Mouse (Mus musculus) limb, embryonic 12.5 days (tissue): ENCODE measurements at regions not wholly inside any gene's neighbourhood (a gene's known extent, or its start where the extent isn't known, plus 50 kb on each side); places are given as distances from the start of the nearest gene placed in this dataset.
"Not testable (repeated sequence)": the region's sequence is repeated elsewhere in the genome, so short reads cannot be mapped to it uniquely, and the experiment has no call there.

Source experiments
- ATAC-seq: fragments of 200-750 bp; cut with Nextera tagmentation; 2 replicates; pipeline ENCODE4 v1.8.0; 2017; ENCODE audit warnings: low read depth, moderate TSS enrichment; ENCODE audit not compliant: insufficient number of reproducible peaks, insufficient read depth, low FRiP score, low TSS enrichment
- H3K27ac ChIP-seq: fragments of 300-500 bp; sonication (generic); 2 replicates; pipeline ENCODE4 v1.5.1; 2016; ENCODE audit warnings: mild to moderate bottlenecking, moderate library complexity
- H3K27me3 ChIP-seq: fragments of 300-500 bp; sonication (generic); 2 replicates; pipeline ENCODE4 v1.6.1; 2016; ENCODE audit warnings: mild to moderate bottlenecking, moderate library complexity
- H3K36me3 ChIP-seq: fragments of 300-500 bp; sonication (generic); 2 replicates; pipeline ENCODE4 v1.6.1; 2016; ENCODE audit warnings: mild to moderate bottlenecking, moderate library complexity
- H3K4me1 ChIP-seq: fragments of 300-500 bp; sonication (generic); replicated peaks from 2 replicates; pipeline ENCODE4 v1.6.1; 2016
- H3K4me2 ChIP-seq: fragments of 300-500 bp; sonication (generic); 2 replicates; pipeline ENCODE4 v1.6.1; 2016; ENCODE audit warnings: mild to moderate bottlenecking, moderate library complexity
- H3K4me3 ChIP-seq: fragments of 300-500 bp; sonication (generic); replicated peaks from 2 replicates; pipeline ENCODE4 v1.5.1; 2016; ENCODE audit warnings: mild to moderate bottlenecking
- H3K9ac ChIP-seq: fragments of 300-500 bp; sonication (generic); replicated peaks from 2 replicates; pipeline ENCODE4 v1.6.1; 2016; ENCODE audit warnings: mild to moderate bottlenecking, moderate library complexity
- H3K9me3 ChIP-seq: fragments of 300-500 bp; sonication (generic); 2 replicates; pipeline ENCODE4 v1.6.1; 2016; ENCODE audit warnings: mild to moderate bottlenecking, moderate library complexity
- WGBS: fragments of 180-500 bp; shearing (Covaris S2); methylation state at CpG from one replicate; pipeline ENCODE4 v1.1.7; 2016; 5-methylcytosine and 5-hydroxymethylcytosine counted together

GRCm38 (mm10) chr15:96791306-96791705 is 91.8 kb upstream of the Slc38a2 start:
- Histone ChIP-seq H3K4me3 (no peak overlapping the region), H3K27me3 (no peaks in the 10 kb centered on the region), H3K4me2 (no peak overlapping the region), H3K9me3 (no peaks in the 10 kb centered on the region), H3K4me1 (0 out of 2 replicates have a peak, but pooled peaks cover 6% of the 10 kb centered on the region), H3K27ac (no peak overlapping the region), H3K36me3 (no peaks in the 10 kb centered on the region), H3K9ac (no peak overlapping the region)
- 76% methylated on average over 6 of the region's 6 CpGs for WGBS
- no peak for ATAC-seq

GRCm38 (mm10) chr15:96787921-96788320 is 88.4 kb upstream of the Slc38a2 start:
- WGBS, result 89% methylated on average over 2 of the region's 2 CpGs
- H3K27me3 ChIP-seq, H3K4me2 ChIP-seq, H3K4me3 ChIP-seq, H3K9ac ChIP-seq, H3K27ac ChIP-seq, ATAC-seq, H3K36me3 ChIP-seq, H3K9me3 ChIP-seq, H3K4me1 ChIP-seq: not testable (repeated sequence)

- no peaks in the 10 kb centered on the region for H3K9me3 ChIP-seq
- H3K36me3 ChIP-seq, result no peaks in the 10 kb centered on the region
- H3K4me2 ChIP-seq, result no peak overlapping the region
- no peak overlapping the region for H3K27ac ChIP-seq
- H3K27me3 ChIP-seq, result no peaks in the 10 kb centered on the region
- 92% methylated on average over 7 of the region's 7 CpGs for WGBS
- H3K9ac ChIP-seq, result no peak overlapping the region
- no peaks in the 10 kb centered on the region for H3K4me1 ChIP-seq
- H3K4me3 ChIP-seq, result no peak overlapping the region
- no peak for ATAC-seq
Observed at GRCm38 (mm10) chr15:96784578-96784977, 85.0 kb upstream of the Slc38a2 start.

GRCm38 (mm10) chr15:96781560-96781959 is 82.0 kb upstream of the Slc38a2 start:
- Histone ChIP-seq H3K4me1 (no peaks in the 10 kb centered on the region), H3K36me3 (no peaks in the 10 kb centered on the region), H3K9me3 (no peaks in the 10 kb centered on the region), H3K4me2 (no peak overlapping the region), H3K4me3 (no peak overlapping the region), H3K9ac (no peak overlapping the region), H3K27me3 (no peaks in the 10 kb centered on the region), H3K27ac (no peak overlapping the region)
- WGBS, result 73% methylated on average over 5 of the region's 5 CpGs
- no peak for ATAC-seq

GRCm38 (mm10) chr15:96780606-96781005 is 81.1 kb upstream of the Slc38a2 start:
- H3K4me3 ChIP-seq, result no peak overlapping the region
- H3K36me3 ChIP-seq, result no peaks in the 10 kb centered on the region
- H3K9me3 ChIP-seq, result no peaks in the 10 kb centered on the region
- no peak overlapping the region for H3K4me2 ChIP-seq
- H3K4me1 ChIP-seq, result no peaks in the 10 kb centered on the region
- H3K27ac ChIP-seq, result no peak overlapping the region
- no peak overlapping the region for H3K9ac ChIP-seq
- no peak for ATAC-seq
- no peaks in the 10 kb centered on the region for H3K27me3 ChIP-seq
- 81% methylated on average over 5 of the region's 5 CpGs for WGBS

GRCm38 (mm10) chr15:96779358-96779757 is 79.8 kb upstream of the Slc38a2 start:
- ATAC-seq, result no peak
- H3K9me3 ChIP-seq, result no peaks in the 10 kb centered on the region
- WGBS, result 89% methylated on average over 7 of the region's 7 CpGs
- H3K36me3 ChIP-seq, result no peaks in the 10 kb centered on the region
- H3K4me1 ChIP-seq, result no peaks in the 10 kb centered on the region
- H3K9ac ChIP-seq, result no peak overlapping the region
- no peak overlapping the region for H3K4me2 ChIP-seq
- H3K27ac ChIP-seq, result no peak overlapping the region
- H3K4me3 ChIP-seq, result no peak overlapping the region
- no peaks in the 10 kb centered on the region for H3K27me3 ChIP-seq

GRCm38 (mm10) chr15:96778321-96778926 is 78.9 kb upstream of the Slc38a2 start:
- H3K9me3 ChIP-seq, result no peaks in the 10 kb centered on the region
- ATAC-seq, result no peak
- WGBS, result 93% methylated on average over 15 of the region's 15 CpGs
- no peaks in the 10 kb centered on the region for H3K27me3 ChIP-seq
- H3K9ac ChIP-seq, result no peak overlapping the region
- no peak overlapping the region for H3K27ac ChIP-seq
- no peaks in the 10 kb centered on the region for H3K4me1 ChIP-seq
- H3K4me2 ChIP-seq, result no peak overlapping the region
- no peaks in the 10 kb centered on the region for H3K36me3 ChIP-seq
- no peak overlapping the region for H3K4me3 ChIP-seq

- no peaks in the 10 kb centered on the region for H3K36me3 ChIP-seq
- H3K9ac ChIP-seq, result no peak overlapping the region
- WGBS, result 82% methylated on average over 9 of the region's 9 CpGs
- no peak overlapping the region for H3K27ac ChIP-seq
- no peak overlapping the region for H3K4me2 ChIP-seq
- no peak for ATAC-seq
- no peaks in the 10 kb centered on the region for H3K4me1 ChIP-seq
- no peak overlapping the region for H3K4me3 ChIP-seq
- H3K27me3 ChIP-seq, result no peaks in the 10 kb centered on the region
- H3K9me3 ChIP-seq, result no peaks in the 10 kb centered on the region
Observed at GRCm38 (mm10) chr15:96776476-96777075, 77.0 kb upstream of the Slc38a2 start.

GRCm38 (mm10) chr15:96775129-96775528 is 75.6 kb upstream of the Slc38a2 start:
- Histone ChIP-seq H3K9ac (no peak overlapping the region), H3K9me3 (no peaks in the 10 kb centered on the region), H3K4me1 (0 out of 2 replicates have a peak, but pooled peaks cover 3% of the 10 kb centered on the region), H3K4me3 (no peak overlapping the region), H3K27ac (no peak overlapping the region), H3K36me3 (no peaks in the 10 kb centered on the region), H3K27me3 (no peaks in the 10 kb centered on the region), H3K4me2 (no peak overlapping the region)
- 83% methylated on average over 5 of the region's 5 CpGs for WGBS
- ATAC-seq, result no peak

GRCm38 (mm10) chr15:96774664-96775063 is 75.1 kb upstream of the Slc38a2 start:
- Histone ChIP-seq H3K4me1 (peaks cover 3% of the 10 kb centered on the region; the same call in 1 of the 2 replicates), H3K4me2 (no peak overlapping the region), H3K9ac (no peak overlapping the region), H3K4me3 (no peak overlapping the region), H3K9me3 (no peaks in the 10 kb centered on the region), H3K27ac (no peak overlapping the region), H3K36me3 (no peaks in the 10 kb centered on the region), H3K27me3 (no peaks in the 10 kb centered on the region)
- no peak for ATAC-seq
- 53% methylated on average over 6 of the region's 6 CpGs for WGBS

GRCm38 (mm10) chr15:96773656-96774055 is 74.1 kb upstream of the Slc38a2 start:
- no peaks in the 10 kb centered on the region for H3K27me3 ChIP-seq
- H3K9ac ChIP-seq, result no peak overlapping the region
- peaks cover 10% of the 10 kb centered on the region; the same call in 1 of the 2 replicates for H3K4me1 ChIP-seq
- no peak overlapping the region for H3K4me2 ChIP-seq
- no peaks in the 10 kb centered on the region for H3K9me3 ChIP-seq
- WGBS, result 79% methylated on average over 1 of the region's 1 CpGs
- no peak overlapping the region for H3K4me3 ChIP-seq
- H3K27ac ChIP-seq, result no peak overlapping the region
- H3K36me3 ChIP-seq, result no peaks in the 10 kb centered on the region
- ATAC-seq, result no peak

- Histone ChIP-seq H3K4me3 (no peak overlapping the region), H3K36me3 (no peaks in the 10 kb centered on the region), H3K4me2 (no peak overlapping the region), H3K27me3 (no peaks in the 10 kb centered on the region), H3K9me3 (no peaks in the 10 kb centered on the region), H3K27ac (no peak overlapping the region), H3K9ac (no peak overlapping the region), H3K4me1 (peaks cover 13% of the 10 kb centered on the region; the same call in 1 of the 2 replicates)
- WGBS, result 77% methylated on average over 8 of the region's 8 CpGs
- ATAC-seq, result no peak
Observed at GRCm38 (mm10) chr15:96772701-96773100, 73.2 kb upstream of the Slc38a2 start.
